Mouse (Mus musculus) midbrain, embryonic 10.5 days (tissue): ENCODE measurements around the gene Fam135a. TPM values are rescaled to one million over a fixed set of nuclear protein-coding genes. Genes with fewer than 3 reads are reported as not detected.

ENCODE experiments used
- DNase-seq: peaks from one replicate; pipeline ENCODE4 v3.0.0-alpha.2; 2017; ENCODE audit warnings: low spot score
- H3K27ac ChIP-seq: fragments of 300-500 bp; sonication (generic); replicated peaks from 2 replicates; pipeline ENCODE4 v1.5.1; 2016; ENCODE audit warnings: mild to moderate bottlenecking
- H3K27me3 ChIP-seq: fragments of 300-500 bp; sonication (generic); 2 replicates; pipeline ENCODE4 v1.6.1; 2016; ENCODE audit warnings: low read depth, mild to moderate bottlenecking; ENCODE audit not compliant: poor library complexity, severe bottlenecking
- H3K36me3 ChIP-seq: fragments of 300-500 bp; sonication (generic); 2 replicates; pipeline ENCODE4 v1.6.1; 2016; ENCODE audit warnings: mild to moderate bottlenecking, moderate library complexity
- H3K4me1 ChIP-seq: fragments of 300-500 bp; sonication (generic); 2 replicates; pipeline ENCODE4 v1.6.1; 2016
- H3K4me3 ChIP-seq: fragments of 300-500 bp; sonication (generic); 2 replicates; pipeline ENCODE4 v1.5.1; 2016; ENCODE audit warnings: mild to moderate bottlenecking, moderate library complexity
- H3K9me3 ChIP-seq: fragments of 300-500 bp; sonication (generic); replicated peaks from 2 replicates; pipeline ENCODE4 v1.6.1; 2016; ENCODE audit warnings: mild to moderate bottlenecking
- WGBS: fragments of 180-500 bp; shearing (Covaris S2); methylation state at CpG from one replicate; pipeline ENCODE4 v1.1.7; 2016; 5-methylcytosine and 5-hydroxymethylcytosine counted together
- polyA plus RNA-seq: library from polyadenylated mRNA; unstranded; fragments of >200 nt; fragmentation: Nextera tagmentation; extraction: Ambion mirVana; gene quantifications from 2 replicates; pipeline ENCODE4 v1.2.1, GENCODE M21; 2016

Fam135a gene
- polyA plus RNA-seq, 1 experiment from 2014 or later, result 35.8 TPM

GRCm38 (mm10) chr1:24100870-24101358 is 773 bp upstream of the Fam135a start:
- no peaks in the 10 kb centered on the region for H3K27me3 ChIP-seq
- peak overlapping the region; percentile 92 for H3K4me3 ChIP-seq
- H3K36me3 ChIP-seq, result no peaks in the 10 kb centered on the region
- H3K4me1 ChIP-seq, result peaks cover 24% of the 10 kb centered on the region
- WGBS, result 77% methylated on average over 6 of the region's 6 CpGs
- peak overlapping the region; percentile 95 for H3K27ac ChIP-seq
- DNase-seq, result no peak
- no peaks in the 10 kb centered on the region for H3K9me3 ChIP-seq

GRCm38 (mm10) chr1:24099541-24099925 is 608 bp downstream of the Fam135a start:
- peak overlapping the region; percentile 92 for H3K4me3 ChIP-seq
- H3K27ac ChIP-seq, result peak overlapping the region; percentile 95
- H3K36me3 ChIP-seq, result no peaks in the 10 kb centered on the region
- no peaks in the 10 kb centered on the region for H3K27me3 ChIP-seq
- H3K4me1 ChIP-seq, result peaks cover 24% of the 10 kb centered on the region
- WGBS, result under 1% methylated on average over 44 of the region's 44 CpGs
- no peak for DNase-seq
- no peaks in the 10 kb centered on the region for H3K9me3 ChIP-seq

- no peaks in the 10 kb centered on the region for H3K27me3 ChIP-seq
- DNase-seq, result no peak
- H3K4me1 ChIP-seq, result peaks cover 24% of the 10 kb centered on the region
- H3K4me3 ChIP-seq, result no peak overlapping the region
- H3K27ac ChIP-seq, result no peak overlapping the region
- 74% methylated on average over 8 of the region's 8 CpGs for WGBS
- H3K36me3 ChIP-seq, result no peaks in the 10 kb centered on the region
- H3K9me3 ChIP-seq, result no peaks in the 10 kb centered on the region
Observed at GRCm38 (mm10) chr1:24097541-24097940, 2.6 kb downstream of the Fam135a start.

- no peak overlapping the region for H3K4me3 ChIP-seq
- H3K36me3 ChIP-seq, result no peaks in the 10 kb centered on the region
- H3K4me1 ChIP-seq, result no peaks in the 10 kb centered on the region
- no peak overlapping the region for H3K27ac ChIP-seq
- H3K9me3 ChIP-seq, result no peaks in the 10 kb centered on the region
- no peaks in the 10 kb centered on the region for H3K27me3 ChIP-seq
- WGBS, result 92% methylated on average over 7 of the region's 7 CpGs
- DNase-seq, result no peak
Observed at GRCm38 (mm10) chr1:24092414-24092813, 7.7 kb downstream of the Fam135a start.

GRCm38 (mm10) chr1:24090603-24091002 is 9.5 kb downstream of the Fam135a start:
- WGBS, result 91% methylated on average over 2 of the region's 2 CpGs
- H3K4me1 ChIP-seq, result no peaks in the 10 kb centered on the region
- H3K4me3 ChIP-seq, result no peak overlapping the region
- DNase-seq, result no peak
- H3K9me3 ChIP-seq, result no peaks in the 10 kb centered on the region
- H3K36me3 ChIP-seq, result 0 out of 2 replicates have a peak, but pooled peaks cover 4% of the 10 kb centered on the region
- H3K27me3 ChIP-seq, result no peaks in the 10 kb centered on the region
- no peak overlapping the region for H3K27ac ChIP-seq

- Histone ChIP-seq H3K4me3 (no peak overlapping the region), H3K27ac (no peak overlapping the region), H3K36me3 (0 out of 2 replicates have a peak, but pooled peaks cover 4% of the 10 kb centered on the region), H3K4me1 (no peaks in the 10 kb centered on the region), H3K27me3 (no peaks in the 10 kb centered on the region), H3K9me3 (no peaks in the 10 kb centered on the region)
- DNase-seq, result no peak
- WGBS, result 79% methylated on average over 5 of the region's 5 CpGs
Observed at GRCm38 (mm10) chr1:24090094-24090493, 10.0 kb downstream of the Fam135a start.

- DNase-seq, result no peak
- H3K36me3 ChIP-seq, result peaks cover 16% of the 10 kb centered on the region
- no peak overlapping the region for H3K27ac ChIP-seq
- H3K9me3 ChIP-seq, result no peaks in the 10 kb centered on the region
- WGBS, result 86% methylated on average over 3 of the region's 3 CpGs
- no peak overlapping the region for H3K4me3 ChIP-seq
- H3K4me1 ChIP-seq, result no peaks in the 10 kb centered on the region
- H3K27me3 ChIP-seq, result no peaks in the 10 kb centered on the region
Observed at GRCm38 (mm10) chr1:24086176-24086575, 14.0 kb downstream of the Fam135a start.

GRCm38 (mm10) chr1:24074396-24074795 is 25.7 kb downstream of the Fam135a start:
- Histone ChIP-seq H3K4me1 (no peaks in the 10 kb centered on the region), H3K36me3 (peaks cover 18% of the 10 kb centered on the region), H3K4me3 (no peak overlapping the region), H3K9me3 (no peaks in the 10 kb centered on the region), H3K27ac (no peak overlapping the region), H3K27me3 (no peaks in the 10 kb centered on the region)
- WGBS, result 88% methylated on average over 2 of the region's 2 CpGs
- DNase-seq, result no peak

GRCm38 (mm10) chr1:24073386-24074248 is 26.5 kb downstream of the Fam135a start:
- Histone ChIP-seq H3K36me3 (peaks cover 23% of the 10 kb centered on the region), H3K27me3 (no peaks in the 10 kb centered on the region), H3K9me3 (no peaks in the 10 kb centered on the region), H3K27ac (no peak overlapping the region), H3K4me1 (no peaks in the 10 kb centered on the region), H3K4me3 (no peak overlapping the region)
- WGBS, result 90% methylated on average over 5 of the region's 5 CpGs
- no peak for DNase-seq

GRCm38 (mm10) chr1:24068830-24069229 is 31.3 kb downstream of the Fam135a start:
- H3K27me3 ChIP-seq, result no peaks in the 10 kb centered on the region
- 95% methylated on average over 7 of the region's 7 CpGs for WGBS
- H3K27ac ChIP-seq, result no peak overlapping the region
- H3K4me3 ChIP-seq, result no peak overlapping the region
- H3K36me3 ChIP-seq, result peaks cover 28% of the 10 kb centered on the region
- H3K4me1 ChIP-seq, result no peaks in the 10 kb centered on the region
- DNase-seq, result no peak
- no peaks in the 10 kb centered on the region for H3K9me3 ChIP-seq

GRCm38 (mm10) chr1:24066706-24067105 is 33.4 kb downstream of the Fam135a start:
- DNase-seq, result no peak
- no peak overlapping the region for H3K27ac ChIP-seq
- WGBS, result 95% methylated on average over 4 of the region's 4 CpGs
- H3K9me3 ChIP-seq, result no peaks in the 10 kb centered on the region
- H3K4me1 ChIP-seq, result no peaks in the 10 kb centered on the region
- H3K4me3 ChIP-seq, result no peak overlapping the region
- peaks cover 19% of the 10 kb centered on the region for H3K36me3 ChIP-seq
- no peaks in the 10 kb centered on the region for H3K27me3 ChIP-seq

- no peak overlapping the region for H3K4me3 ChIP-seq
- H3K4me1 ChIP-seq, result no peaks in the 10 kb centered on the region
- H3K27ac ChIP-seq, result no peak overlapping the region
- 95% methylated on average over 14 of the region's 14 CpGs for WGBS
- no peaks in the 10 kb centered on the region for H3K27me3 ChIP-seq
- H3K36me3 ChIP-seq, result peaks cover 37% of the 10 kb centered on the region
- no peaks in the 10 kb centered on the region for H3K9me3 ChIP-seq
- DNase-seq, result no peak
Observed at GRCm38 (mm10) chr1:24055706-24056105, 44.4 kb downstream of the Fam135a start.

- Histone ChIP-seq H3K36me3 (peaks cover 32% of the 10 kb centered on the region; the same call in 1 of the 2 replicates), H3K9me3 (no peaks in the 10 kb centered on the region), H3K27ac (no peak overlapping the region), H3K4me3 (no peak overlapping the region), H3K27me3 (no peaks in the 10 kb centered on the region), H3K4me1 (no peaks in the 10 kb centered on the region)
- 79% methylated on average over 6 of the region's 6 CpGs for WGBS
- no peak for DNase-seq
Observed at GRCm38 (mm10) chr1:24046730-24047510, 53.2 kb downstream of the Fam135a start.
